Mouse (Mus musculus) heart, adult 2 months (tissue): ENCODE data around the gene Maff.

ENCODE experiments used
- CTCF ChIP-seq: fragments of 200-600 bp; IDR thresholded peaks from 2 replicates; pipeline ENCODE4 v1.8.1; 2022; ENCODE audit warnings: antibody characterized with exemption, mild to moderate bottlenecking, moderate library complexity
- POLR2A ChIP-seq: fragments of 200-500 bp; IDR thresholded peaks from 2 replicates; pipeline ENCODE4 v1.6.1; 2011; ENCODE audit warnings: mild to moderate bottlenecking, low read depth, low read length, control low read depth; ENCODE audit not compliant: insufficient read depth

DNA sequence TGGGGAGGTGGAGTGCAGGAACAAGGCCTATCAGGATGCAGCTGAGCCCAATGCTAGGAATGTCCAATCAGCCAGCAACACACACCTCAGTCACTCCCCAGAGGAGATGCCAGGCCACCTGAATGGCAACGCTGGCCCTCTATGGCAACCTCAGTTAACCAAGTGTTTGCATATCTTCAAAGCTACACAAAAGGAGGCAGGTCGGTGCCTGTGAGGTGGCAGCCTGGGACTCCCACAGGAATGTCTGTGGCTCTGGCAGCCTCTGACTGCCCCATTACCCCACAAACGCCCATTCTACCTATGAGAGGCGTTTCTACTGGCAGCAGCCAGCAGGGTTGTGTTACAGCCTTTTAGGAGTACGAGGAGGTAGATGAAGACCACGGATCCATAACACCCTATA lies 47.9 kb upstream of the Maff start:
- TF ChIP-seq CTCF (no peak), POLR2A (no peak)
